Mouse (Mus musculus): ENCODE measurements around the gene Retreg1. TPM values are rescaled to one million over a fixed set of nuclear protein-coding genes. Genes with fewer than 3 reads are reported as not detected.
"Not testable (repeated sequence)": the region's sequence is repeated elsewhere in the genome, so short reads cannot be mapped to it uniquely, and the experiment has no call there.

The Retreg1 gene
- total and polyA plus RNA-seq, 3 experiments = 41.0 to 328 (median 248) TPM

DNA sequence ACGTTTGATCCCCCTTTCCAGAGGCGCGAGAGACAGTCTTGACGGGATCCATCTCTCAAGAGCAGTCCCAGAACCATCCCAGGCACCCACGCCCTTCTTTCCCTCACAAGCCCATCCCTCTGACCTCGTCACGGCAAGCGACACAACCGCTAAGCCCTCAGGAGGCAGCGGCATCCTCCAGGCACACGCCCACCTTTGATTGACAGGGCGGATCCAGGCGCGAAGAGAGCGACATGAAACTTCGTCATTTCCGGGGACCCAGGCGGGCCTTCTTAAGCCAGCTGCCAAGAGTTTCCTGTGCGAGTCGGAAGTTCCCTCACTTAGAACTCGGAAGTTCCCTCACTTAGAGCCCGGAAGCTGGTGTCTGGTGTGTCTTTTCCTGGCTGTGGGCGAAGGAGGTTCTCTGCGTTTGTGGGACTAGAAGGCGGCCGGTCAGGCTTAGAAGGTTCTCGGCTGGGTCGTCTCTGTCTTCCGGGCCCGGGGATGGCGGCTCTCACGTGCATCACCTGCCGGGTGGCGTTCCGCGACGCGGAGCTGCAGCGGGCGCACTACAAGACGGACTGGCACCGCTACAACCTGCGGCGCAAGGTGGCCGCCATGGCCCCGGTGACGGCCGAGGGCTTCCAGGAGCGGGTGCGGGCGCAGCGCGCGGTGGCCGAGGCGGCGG is 141.2 kb downstream of the Retreg1 start, which contains the start of gene Zfp622:
TSS of gene Zfp622 (plus strand) at position 300 of the 667 bp plus-strand sequence.
- Histone ChIP-seq H3K9ac (ENCODE audit: low read depth, low read length) (peak within 1 kb of the TSS; percentile 93), H3K79me2 (replicated peaks; ENCODE audit: control insufficient read depth, insufficient read depth, low read length) (peaks cover 7% of the 10 kb centered on the region), H3K4me1 (ENCODE audit: control insufficient read depth, insufficient read depth, low read length) (peaks cover 9% of the 10 kb centered on the region), H3K27ac (peak within 1 kb of the TSS; percentile 92), H3K4me3 (peak within 1 kb of the TSS; percentile 90), H3K36me3 (ENCODE audit: control insufficient read depth, insufficient read depth, low read length) (peaks cover 26% of the 10 kb centered on the region), H3K27me3 (ENCODE audit: control insufficient read depth, insufficient read depth, low read length) (no peaks in the 10 kb centered on the region)
- WGBS = under 1% methylated on average over 57 of the region's 57 CpGs
- DNase-seq = peak; percentile 91 to 96
- intact Hi-C loops (cut with DNase I) = loop anchor here (10.0 kb wide), 1 partner anchor 569 kb away; the partner anchor contains the start of gene Basp1
- TF ChIP-seq POLR2A (IDR thresholded peaks at IDR 0.05; ENCODE audit: insufficient read depth, low read depth, low read length) (peak; percentile 80), CTCF (IDR thresholded peaks at IDR 0.05) (no peak), EP300 (IDR thresholded peaks at IDR 0.05; ENCODE audit: insufficient read depth, low read depth, low read length) (peak; percentile 74)

DNA sequence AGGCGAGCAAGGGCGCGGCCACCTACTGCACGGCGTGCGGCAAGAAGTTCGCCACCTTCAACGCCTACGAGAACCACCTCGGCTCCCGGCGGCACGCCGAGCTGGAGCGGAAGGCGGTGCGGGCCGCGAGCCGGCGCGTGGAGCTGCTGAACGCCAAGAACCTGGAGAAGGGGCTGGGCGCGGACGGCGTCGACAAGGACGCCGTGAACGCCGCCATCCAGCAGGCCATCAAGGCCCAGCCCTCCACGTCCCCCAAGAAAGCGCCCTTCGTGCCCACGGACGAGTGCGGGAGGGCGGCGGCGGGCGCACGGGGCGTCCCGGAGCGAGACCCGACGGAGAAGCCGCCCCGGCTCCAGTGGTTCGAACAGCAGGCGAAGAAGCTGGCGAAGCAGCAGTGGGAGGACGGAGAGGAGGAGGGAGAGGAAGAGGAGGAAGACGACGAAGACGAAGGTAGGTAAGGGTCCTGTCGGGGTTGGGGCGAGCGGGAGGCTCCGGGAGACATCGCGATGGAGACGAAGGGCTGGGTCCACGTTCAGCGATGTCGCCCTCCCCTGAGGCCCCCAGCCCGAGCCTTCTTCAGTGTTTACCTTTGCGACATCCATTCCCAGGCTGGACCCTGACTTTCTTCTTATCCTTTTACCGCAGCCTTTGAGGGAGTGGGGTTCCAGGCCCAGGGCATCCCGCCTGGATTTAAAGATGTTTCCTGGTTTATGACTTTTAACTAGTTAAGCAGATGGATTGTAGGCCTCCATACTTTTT is 141.9 kb downstream of the Retreg1 start:
- H3K27me3 ChIP-seq (ENCODE audit: control insufficient read depth, insufficient read depth, low read length) = no peaks in the 10 kb centered on the region
- H3K4me3 ChIP-seq = peak overlapping the region; percentile 90
- H3K27ac ChIP-seq = peak overlapping the region; percentile 92
- no peak for DNase-seq
- under 1% methylated on average over 71 of the region's 71 CpGs for WGBS
- H3K9ac ChIP-seq (ENCODE audit: low read depth, low read length) = peak overlapping the region; percentile 93
- intact Hi-C loops (cut with DNase I) = loop anchor here (10.0 kb wide), 1 partner anchor 570 kb away; the partner anchor contains the start of gene Basp1
- H3K4me1 ChIP-seq (ENCODE audit: control insufficient read depth, insufficient read depth, low read length) = peaks cover 9% of the 10 kb centered on the region
- peaks cover 28% of the 10 kb centered on the region for H3K36me3 ChIP-seq (ENCODE audit: control insufficient read depth, insufficient read depth, low read length)
- peaks cover 7% of the 10 kb centered on the region for H3K79me2 ChIP-seq (replicated peaks; ENCODE audit: control insufficient read depth, insufficient read depth, low read length)
- TF ChIP-seq POLR2A (IDR thresholded peaks at IDR 0.05; ENCODE audit: insufficient read depth, low read depth, low read length) (no peak), CTCF (IDR thresholded peaks at IDR 0.05) (no peak), EP300 (IDR thresholded peaks at IDR 0.05; ENCODE audit: insufficient read depth, low read depth, low read length) (no peak)

- no peaks in the 10 kb centered on the region for H3K4me1 ChIP-seq (ENCODE audit: control insufficient read depth, insufficient read depth, low read length)
- no peak overlapping the region for H3K4me3 ChIP-seq
- 56% methylated on average over 8 of the region's 8 CpGs for WGBS
- no peak overlapping the region for H3K9ac ChIP-seq (ENCODE audit: low read depth, low read length)
- intact Hi-C loops (cut with DNase I) = no loop called here
- peaks cover 2% of the 10 kb centered on the region; the same call in 1 of the 2 replicates for H3K79me2 ChIP-seq (replicated peaks; ENCODE audit: control insufficient read depth, insufficient read depth, low read length)
- TF ChIP-seq CTCF (IDR thresholded peaks at IDR 0.05) = peak; percentile 88
- TF ChIP-seq POLR2A (IDR thresholded peaks at IDR 0.05; ENCODE audit: insufficient read depth, low read depth, low read length) = no peak
- H3K36me3 ChIP-seq (ENCODE audit: control insufficient read depth, insufficient read depth, low read length) = peaks cover 24% of the 10 kb centered on the region
- no peak overlapping the region for H3K27ac ChIP-seq
- peak in 1 of 2 experiments; percentile 12 for DNase-seq
- no peaks in the 10 kb centered on the region for H3K27me3 ChIP-seq (ENCODE audit: control insufficient read depth, insufficient read depth, low read length)
Measured at GRCm38 (mm10) chr15:25992992-25993727, 150.2 kb downstream of the Retreg1 start.

DNA sequence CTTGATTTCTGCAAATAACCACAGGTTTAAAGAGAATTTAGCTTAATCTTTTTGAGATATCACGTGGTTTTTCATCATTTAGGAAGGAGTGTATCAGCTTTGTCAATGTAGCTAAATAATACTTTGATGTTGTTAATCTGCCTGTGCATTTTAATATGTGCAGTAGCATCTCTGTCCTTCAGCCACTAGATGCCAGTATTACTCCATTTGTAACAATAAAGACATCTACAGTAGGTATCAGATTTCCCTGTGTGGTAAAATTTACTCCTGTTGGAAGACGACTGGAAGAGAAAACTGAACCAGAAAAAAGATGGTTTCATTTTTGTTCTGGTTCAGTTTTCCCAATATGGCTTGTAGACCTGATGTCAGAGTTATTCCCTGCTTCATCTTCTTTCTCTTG is 152.5 kb downstream of the Retreg1 start:
- Histone ChIP-seq H3K36me3 (ENCODE audit: control insufficient read depth, insufficient read depth, low read length) (peaks cover 14% of the 10 kb centered on the region), H3K9ac (ENCODE audit: low read depth, low read length) (no peak overlapping the region), H3K27me3 (ENCODE audit: control insufficient read depth, insufficient read depth, low read length) (no peaks in the 10 kb centered on the region), H3K27ac (no peak overlapping the region), H3K4me3 (no peak overlapping the region), H3K79me2 (replicated peaks; ENCODE audit: control insufficient read depth, insufficient read depth, low read length) (peaks cover 2% of the 10 kb centered on the region; the same call in 1 of the 2 replicates), H3K4me1 (ENCODE audit: control insufficient read depth, insufficient read depth, low read length) (no peaks in the 10 kb centered on the region)
- no peak for TF ChIP-seq POLR2A (IDR thresholded peaks at IDR 0.05; ENCODE audit: insufficient read depth, low read depth, low read length)
- peak; percentile 83 for TF ChIP-seq CTCF (IDR thresholded peaks at IDR 0.05)
- no peak for TF ChIP-seq EP300 (IDR thresholded peaks at IDR 0.05; ENCODE audit: insufficient read depth, low read depth, low read length)
- WGBS = 38% methylated on average over 2 of the region's 2 CpGs
- intact Hi-C loops (cut with DNase I) = loop anchor here (2.0 kb wide), 2 partner anchors 331 to 1193 kb away; no protein-coding TSS in a partner anchor
- no peak for DNase-seq

GRCm38 (mm10) chr15:25999545-25999944 is 156.6 kb downstream of the Retreg1 start:
- H3K36me3 ChIP-seq (ENCODE audit: control insufficient read depth, insufficient read depth, low read length); H3K9ac ChIP-seq (ENCODE audit: low read depth, low read length); H3K4me3 ChIP-seq; DNase-seq; H3K4me1 ChIP-seq (ENCODE audit: control insufficient read depth, insufficient read depth, low read length); H3K27me3 ChIP-seq (ENCODE audit: control insufficient read depth, insufficient read depth, low read length); H3K79me2 ChIP-seq (replicated peaks; ENCODE audit: control insufficient read depth, insufficient read depth, low read length); intact Hi-C loops (cut with DNase I); H3K27ac ChIP-seq: not testable (repeated sequence)
- 92% methylated on average over 5 of the region's 5 CpGs for whole genome bisulfite sequencing
